Comparison of ENCODE assay signal across 8 mouse cellular contexts in the genomic region with DNA sequence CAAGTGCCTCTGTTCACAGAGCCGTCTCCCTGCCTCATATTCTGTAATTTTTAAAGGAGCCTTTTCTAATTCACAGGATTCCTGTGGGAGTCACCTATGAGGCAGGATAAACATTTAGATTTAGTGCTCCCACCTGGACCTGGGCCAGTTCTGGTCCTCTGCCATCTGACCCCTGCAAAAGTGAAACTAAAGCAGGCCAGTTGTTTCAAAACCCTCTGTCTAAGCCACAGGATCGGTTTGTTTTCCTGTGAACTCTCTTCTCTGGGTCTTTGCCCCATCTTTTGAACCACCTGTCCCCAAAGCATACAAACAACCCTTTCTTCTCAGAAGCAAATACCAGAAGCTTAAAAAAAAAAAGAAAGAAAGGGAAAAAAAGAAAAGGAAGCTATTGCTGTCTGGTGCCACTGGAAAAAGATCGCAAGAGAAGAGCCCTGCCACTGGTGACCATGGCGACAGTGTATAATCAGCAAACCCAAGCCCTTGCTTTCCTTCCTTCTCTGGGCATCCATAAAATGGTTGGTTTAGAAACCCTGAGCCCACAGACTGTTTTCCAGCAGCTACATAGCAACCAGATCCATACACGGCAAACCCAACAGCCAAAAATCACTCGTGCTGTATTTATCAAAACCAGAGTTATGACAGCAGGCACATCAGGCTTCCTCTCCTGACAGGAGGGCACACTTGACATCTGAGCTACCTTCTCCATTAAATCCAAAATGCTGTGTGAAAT. TPM values are rescaled to one million over a fixed set of nuclear protein-coding genes. Genes with fewer than 3 reads are reported as not detected.
A peak's percentile ranks its signal among the peaks of the same experiment; 100 is the strongest.
DNase-seq lines count a peak whose midpoint lies in the region; TF ChIP-seq lines count a peak whose summit lies in the region.

No protein-coding gene starts in this region.

- WGBS in heart, adult 2 months, result 20% methylated on average over 6 of the region's 6 CpGs

- intact Hi-C loops in heart, adult 2 months (cut with DNase I), result no loop called here

- no peak for TF ChIP-seq CTCF in CH12.LX (conservative IDR thresholded peaks at IDR 0.05 in 1 of 2, IDR thresholded peaks at IDR 0.05 in 1 of 2; ENCODE audit: low read depth in 2 of 2, low read length in 2 of 2)
- TF ChIP-seq CTCF in heart, adult 2 months (IDR thresholded peaks at IDR 0.05), result no peak

- in situ Hi-C loops in CH12.LX (cut with MboI; ENCODE audit: low pct_ligation_motif_present, low pct_unique_long_range_greater_than_20kb, low sequenced_read_pairs), result loop anchor here (25.0 kb wide), 1 partner anchor 438 kb away; the partner anchor contains the start of gene Bcas2

- H3K9me3 ChIP-seq in CH12.LX (replicated peaks; ENCODE audit: low read length), result no peaks in the 10 kb centered on the region

- peak overlapping the region; percentile 99 for H3K4me2 ChIP-seq in CH12.LX (ENCODE audit: insufficient read depth, low read depth, poor library complexity, severe bottlenecking)

- no peak for TF ChIP-seq RAD21 in CH12.LX (IDR thresholded peaks at IDR 0.05; ENCODE audit: low read depth, low read length)

- no peaks in the 10 kb centered on the region for H3K36me3 ChIP-seq in CH12.LX (replicated peaks in 1 of 2; ENCODE audit: control insufficient read depth in 1 of 2, insufficient read depth in 1 of 2, low read length in 1 of 2)
- H3K36me3 ChIP-seq in heart, adult 2 months (ENCODE audit: control insufficient read depth, insufficient read depth, low read length), result 0 out of 2 replicates have a peak, but pooled peaks cover 3% of the 10 kb centered on the region

- peak overlapping the region in 2 of 3 experiments; percentile 2 to 29 for H3K4me3 ChIP-seq in CH12.LX (replicated peaks in 1 of 3; ENCODE audit: low read depth in 2 of 3, low read length in 2 of 3, poor library complexity in 1 of 3)
- H3K4me3 ChIP-seq in heart, adult 2 months, result peak overlapping the region; percentile 9; the same call in 1 of the 2 replicates

- DNase-seq in adrenal gland, adult (ENCODE audit: inconsistent age in 2 of 2, low spot score in 1 of 2), result peak; percentile 58 to 90
- no peak for DNase-seq in adrenal gland, adult 8-10 months
- no peak for DNase-seq in CH12.LX (ENCODE audit: extremely low read depth)
- DNase-seq in heart, adult 2 months, result peak; percentile 73 to 78
- peak; percentile 64 for DNase-seq in kidney, adult 9 months
- peak; percentile 67 to 68 for DNase-seq in lung, postnatal 4 days
- no peak for DNase-seq in cerebellum, postnatal 4 days (ENCODE audit: low spot score in 2 of 2)
- DNase-seq in cerebellum, postnatal 25 days, result no peak

- peak; percentile 39; the same call in 1 of the 2 replicates for TF ChIP-seq EP300 in CH12.LX (IDR thresholded peaks at IDR 0.05; ENCODE audit: low read length)
- no peak for TF ChIP-seq EP300 in heart, adult 2 months (IDR thresholded peaks at IDR 0.05; ENCODE audit: insufficient read depth, low read depth, low read length)

- no peak for TF ChIP-seq POLR2A in CH12.LX (IDR thresholded peaks at IDR 0.05; ENCODE audit: low read depth, low read length)
- TF ChIP-seq POLR2A in heart, adult 2 months (IDR thresholded peaks at IDR 0.05; ENCODE audit: insufficient read depth, low read depth, low read length), result no peak

- peak overlapping the region; percentile 28; the same call in 1 of the 2 replicates for H3K9ac ChIP-seq in CH12.LX (ENCODE audit: insufficient read depth, low read depth)
- peak overlapping the region; percentile 15; the same call in 1 of the 2 replicates for H3K9ac ChIP-seq in heart, adult 2 months (ENCODE audit: low read depth, low read length)

- H3K27ac ChIP-seq in CH12.LX (ENCODE audit: insufficient read depth, low read depth), result no peak overlapping the region
- H3K27ac ChIP-seq in heart, adult 2 months, result peak overlapping the region; percentile 67

- dilution Hi-C loops in CH12.LX (cut with MboI; ENCODE audit: extremely low pct_ligation_motif_present, extremely low pct_unique_long_range_greater_than_20kb, low sequenced_read_pairs), result no loop called here

- H3K79me2 ChIP-seq in CH12.LX (replicated peaks; ENCODE audit: control insufficient read depth, extremely low read depth, insufficient read depth, poor library complexity, severe bottlenecking), result no peaks in the 10 kb centered on the region
- no peaks in the 10 kb centered on the region for H3K79me2 ChIP-seq in heart, adult 2 months (replicated peaks; ENCODE audit: control insufficient read depth, insufficient read depth, low read length)

- no peaks in the 10 kb centered on the region for H3K27me3 ChIP-seq in CH12.LX (replicated peaks)
- no peaks in the 10 kb centered on the region for H3K27me3 ChIP-seq in heart, adult 2 months (ENCODE audit: control insufficient read depth, insufficient read depth, low read length)

- peaks cover 15 to 36% of the 10 kb centered on the region in 2 experiments for H3K4me1 ChIP-seq in CH12.LX (ENCODE audit: control insufficient read depth in 1 of 2, insufficient read depth in 2 of 2)
- H3K4me1 ChIP-seq in heart, adult 2 months (ENCODE audit: control insufficient read depth, insufficient read depth, low read length), result peaks cover 8% of the 10 kb centered on the region

TF ChIP-seq in CH12.LX, 34 proteins besides CTCF, POLR2A, EP300 and RAD21:
- no peak for TF ChIP-seq JUN (IDR thresholded peaks at IDR 0.05; ENCODE audit: insufficient read depth, low read depth, low read length)
- peak; percentile 51; the same call in 1 of the 2 replicates for TF ChIP-seq MEF2A (IDR thresholded peaks at IDR 0.05; ENCODE audit: borderline replicate concordance, low read depth, low read length)
- TF ChIP-seq E2F4 (IDR thresholded peaks at IDR 0.05; ENCODE audit: insufficient replicate concordance, low read depth, low read length), result no peak
- no peak for TF ChIP-seq POLR2AphosphoS2 (IDR thresholded peaks at IDR 0.05; ENCODE audit: low read depth, low read length)
- no peak; the same call in 1 of the 2 replicates for TF ChIP-seq SIN3A (IDR thresholded peaks at IDR 0.05; ENCODE audit: low read length)
- TF ChIP-seq ETS1 (conservative IDR thresholded peaks at IDR 0.05; ENCODE audit: low read depth, low read length), result no peak; the same call in 1 of the 2 replicates
- TF ChIP-seq IRF4 (IDR thresholded peaks at IDR 0.05; ENCODE audit: low read depth, low read length), result peak; percentile 66; the same call in 1 of the 2 replicates
- TF ChIP-seq NELFE (IDR thresholded peaks at IDR 0.05; ENCODE audit: low read depth, low read length), result no peak
- TF ChIP-seq RCOR1 (conservative IDR thresholded peaks at IDR 0.05; ENCODE audit: low read depth, low read length), result no peak
- 0 out of 2 replicates have a peak, but pooled peaks have one; percentile 23 for TF ChIP-seq MXI1 (IDR thresholded peaks at IDR 0.05; ENCODE audit: low read depth, low read length)
- peak; percentile 40; the same call in 1 of the 2 replicates for TF ChIP-seq MAX (IDR thresholded peaks at IDR 0.05; ENCODE audit: low read length)
- peak; percentile 53 for TF ChIP-seq ZNF384 (IDR thresholded peaks at IDR 0.05; ENCODE audit: low read depth, low read length)
- peak; percentile 49 for TF ChIP-seq TCF12 (IDR thresholded peaks at IDR 0.05; ENCODE audit: low read depth, low read length)
- TF ChIP-seq ELF1 (IDR thresholded peaks at IDR 0.05; ENCODE audit: low read depth, low read length), result no peak
- peak; percentile 32; the same call in 1 of the 2 replicates for TF ChIP-seq CHD2 (IDR thresholded peaks at IDR 0.05; ENCODE audit: low read length)

RNA-seq across cellular contexts. Expression of gene Tspan2, which starts 10.3 kb away (rescaled TPM):
- 1 to 10 TPM; 4.8 to 10.0 (median 7.3) TPM for total RNA-seq in adrenal gland, adult 8-10 months (2022)
- total RNA-seq in CH12.LX (2012; rRNA removed) (1.4 and 1.5 TPM in 2 replicates), CH12.LX (2014; rRNA removed) (2.8 and 3.0 TPM in 2 replicates)
- polyA plus RNA-seq in CH12.LX (2012; ENCODE audit: insufficient read length, low read depth), result 4.5 and 6.0 TPM in 2 replicates
- total RNA-seq in heart, adult 2 months (2021), result 1 to 10 TPM; 8.4 to 9.4 TPM
- 4.2 and 9.8 TPM in 2 replicates for polyA plus RNA-seq in heart, adult 2 months (2012; rRNA removed)

RNA-seq across cellular contexts. Expression of gene Tshb, which starts 58.5 kb away (rescaled TPM):
- not detected for total RNA-seq in adrenal gland, adult 8-10 months (2022)
- total RNA-seq in CH12.LX (2012; rRNA removed), result not detected in 2 replicates
- total RNA-seq in CH12.LX (2014; rRNA removed), result not detected in 2 replicates
- polyA plus RNA-seq in CH12.LX (2012; ENCODE audit: insufficient read length, low read depth), result 0.19 TPM in 1 of 2 replicates, not detected in the other
- total RNA-seq in heart, adult 2 months (2021), result not detected
- not detected in 2 replicates for polyA plus RNA-seq in heart, adult 2 months (2012; rRNA removed)

Comparison
In these comparisons a context has a peak if more than half of its experiments do, and no peak if none do; other contexts are left out.
1. DNase-seq: peak in adrenal gland, adult (2 of 2), heart, adult 2 months (2 of 2), kidney, adult 9 months (single experiment) and lung, postnatal 4 days (2 of 2); none in adrenal gland, adult 8-10 months (single experiment), CH12.LX (single experiment), cerebellum, postnatal 4 days (0 of 2) and cerebellum, postnatal 25 days (0 of 2).